ENCODE assay signal across 22 mouse cellular contexts in the genomic region with DNA sequence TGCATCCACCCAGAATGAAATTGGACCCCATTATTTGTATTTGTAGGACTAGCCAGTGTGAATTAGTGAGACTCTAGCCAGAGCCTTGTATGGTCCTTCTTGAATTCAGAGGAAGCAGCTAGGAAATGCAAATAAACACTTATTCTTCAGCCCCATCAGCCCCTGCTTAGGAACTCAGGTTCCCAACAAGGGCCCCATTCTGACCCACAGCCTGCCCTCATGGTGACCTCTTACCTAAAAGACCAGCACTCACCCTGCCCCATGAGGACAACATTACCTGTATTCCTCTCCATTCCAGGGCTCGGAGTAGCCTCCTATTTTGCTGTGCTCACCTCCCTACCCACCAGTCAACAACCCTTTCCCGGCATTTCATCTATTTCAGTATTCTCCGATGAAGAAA.
DNase-seq lines count a peak whose midpoint lies in the region; ATAC-seq and TF ChIP-seq lines count a peak whose summit lies in the region.
"Had no signal": no experiment of that assay in that cellular context is flagged by ENCODE, and none has a peak within 500 bp of the region (broad histone marks: within the 10 kb centered on the region; RNA-seq: fewer than 3 reads in every experiment).

No protein-coding gene starts in this region.

- no peak overlapping the region for H3K4me2 ChIP-seq in hindbrain, embryonic 13.5 days
- H3K4me2 ChIP-seq in hindbrain, embryonic 11.5 days (replicated peaks; ENCODE audit: low read depth, low read length) = no peak overlapping the region
- no peak overlapping the region for H3K4me2 ChIP-seq in midbrain, embryonic 11.5 days
- H3K4me2 ChIP-seq in midbrain, embryonic 15.5 days = no peak overlapping the region
- no peak overlapping the region for H3K4me2 ChIP-seq in midbrain, embryonic 16.5 days (ENCODE audit: low read length)
- no peak overlapping the region for H3K4me2 ChIP-seq in midbrain, postnatal 0 days (ENCODE audit: low read depth, low read length, poor library complexity, severe bottlenecking)
- H3K4me2 ChIP-seq: embryonic facial prominence, embryonic 13.5 days; embryonic facial prominence, embryonic 15.5 days; forebrain, embryonic 12.5 days had no signal

- no peak overlapping the region for H3K4me3 ChIP-seq in hindbrain, embryonic 13.5 days
- no peak overlapping the region for H3K4me3 ChIP-seq in hindbrain, embryonic 11.5 days (ENCODE audit: low read depth, low read length)
- H3K4me3 ChIP-seq in midbrain, embryonic 11.5 days (ENCODE audit: low read depth, low read length) = no peak overlapping the region
- no peak overlapping the region for H3K4me3 ChIP-seq in midbrain, embryonic 15.5 days
- H3K4me3 ChIP-seq in midbrain, embryonic 16.5 days (ENCODE audit: low read depth, low read length) = no peak overlapping the region
- H3K4me3 ChIP-seq in midbrain, postnatal 0 days (ENCODE audit: low read depth, low read length) = no peak overlapping the region
- H3K4me3 ChIP-seq: embryonic facial prominence, embryonic 13.5 days; embryonic facial prominence, embryonic 15.5 days; erythroblast, embryonic 14.5 days; forebrain, embryonic 10.5 days; forebrain, embryonic 12.5 days had no signal

- 68% methylated on average over 3 of the region's 3 CpGs for WGBS in hindbrain, embryonic 13.5 days
- 78% methylated on average over 3 of the region's 3 CpGs for WGBS in hindbrain, embryonic 11.5 days
- 82% methylated on average over 3 of the region's 3 CpGs for WGBS in midbrain, embryonic 11.5 days
- 82% methylated on average over 3 of the region's 3 CpGs for WGBS in midbrain, embryonic 15.5 days
- WGBS in midbrain, embryonic 16.5 days = 75% methylated on average over 3 of the region's 3 CpGs
- 68% methylated on average over 3 of the region's 3 CpGs for WGBS in midbrain, postnatal 0 days

- ATAC-seq in hindbrain, embryonic 13.5 days (ENCODE audit: low FRiP score) = no peak
- ATAC-seq in hindbrain, embryonic 11.5 days (ENCODE audit: low FRiP score) = no peak
- ATAC-seq in midbrain, embryonic 11.5 days (ENCODE audit: low FRiP score) = no peak
- no peak for ATAC-seq in midbrain, embryonic 15.5 days (replicated peaks)
- ATAC-seq in midbrain, embryonic 16.5 days = no peak
- no peak for ATAC-seq in midbrain, postnatal 0 days (ENCODE audit: low FRiP score)
- ATAC-seq: forebrain, embryonic 14.5 days had no signal

- no peak overlapping the region for H3K9ac ChIP-seq in hindbrain, embryonic 13.5 days
- no peak overlapping the region for H3K9ac ChIP-seq in hindbrain, embryonic 11.5 days (ENCODE audit: low read depth, low read length)
- no peak overlapping the region for H3K9ac ChIP-seq in midbrain, embryonic 11.5 days (ENCODE audit: low read length)
- H3K9ac ChIP-seq in midbrain, embryonic 15.5 days = no peak overlapping the region
- H3K9ac ChIP-seq in midbrain, embryonic 16.5 days (ENCODE audit: low read depth, low read length) = no peak overlapping the region
- no peak overlapping the region for H3K9ac ChIP-seq in midbrain, postnatal 0 days (replicated peaks; ENCODE audit: low read length, poor library complexity, severe bottlenecking)
- H3K9ac ChIP-seq: embryonic facial prominence, embryonic 13.5 days; embryonic facial prominence, embryonic 15.5 days; forebrain, embryonic 12.5 days had no signal

- no peak for TF ChIP-seq CTCF in midbrain, postnatal 0 days (IDR thresholded peaks at IDR 0.05)

- H3K27ac ChIP-seq in hindbrain, embryonic 13.5 days = 0 out of 2 replicates have a peak overlapping the region, but pooled peaks have one; percentile 4
- H3K27ac ChIP-seq in hindbrain, embryonic 11.5 days (ENCODE audit: low read depth, low read length) = no peak overlapping the region
- no peak overlapping the region for H3K27ac ChIP-seq in midbrain, embryonic 11.5 days (ENCODE audit: low read depth, low read length)
- H3K27ac ChIP-seq in midbrain, embryonic 15.5 days = no peak overlapping the region
- 0 out of 2 replicates have a peak overlapping the region, but pooled peaks have one; percentile 19 for H3K27ac ChIP-seq in midbrain, embryonic 16.5 days (ENCODE audit: low read length)
- H3K27ac ChIP-seq in midbrain, postnatal 0 days (ENCODE audit: low read depth, low read length) = no peak overlapping the region
- H3K27ac ChIP-seq: embryonic facial prominence, embryonic 13.5 days; embryonic facial prominence, embryonic 15.5 days; forebrain, embryonic 10.5 days; forebrain, embryonic 12.5 days had no signal

- no peak for DNase-seq in hindbrain, embryonic 11.5 days (ENCODE audit: low spot score)
- DNase-seq in midbrain, embryonic 11.5 days (ENCODE audit: low spot score, missing footprints) = peak; percentile 77
- DNase-seq in midbrain, postnatal 0 days (ENCODE audit: low spot score) = no peak
- DNase-seq: adrenal gland, adult 2 months; adrenal gland, postnatal 10 days; adrenal gland, postnatal 25 days; cerebellum, adult 11 months; cerebellum, adult 18-20 months; cerebellum, adult 8-10 months; cerebellum, adult 9-11 months; cerebellum, postnatal 14 days; cerebellum, postnatal 36 days; embryo, embryonic 11 days had no signal

- H3K9me3 ChIP-seq in hindbrain, embryonic 13.5 days = no peaks in the 10 kb centered on the region
- H3K9me3 ChIP-seq in hindbrain, embryonic 11.5 days (ENCODE audit: control insufficient read depth, low read length) = no peaks in the 10 kb centered on the region
- H3K9me3 ChIP-seq in midbrain, embryonic 11.5 days (ENCODE audit: control insufficient read depth, low read length) = no peaks in the 10 kb centered on the region
- no peaks in the 10 kb centered on the region for H3K9me3 ChIP-seq in midbrain, embryonic 15.5 days
- no peaks in the 10 kb centered on the region for H3K9me3 ChIP-seq in midbrain, embryonic 16.5 days (replicated peaks; ENCODE audit: control insufficient read depth, low read length, poor library complexity, severe bottlenecking)
- H3K9me3 ChIP-seq in midbrain, postnatal 0 days (ENCODE audit: low read length) = no peaks in the 10 kb centered on the region
- H3K9me3 ChIP-seq: embryonic facial prominence, embryonic 13.5 days; embryonic facial prominence, embryonic 15.5 days; forebrain, embryonic 10.5 days; forebrain, embryonic 12.5 days had no signal

- H3K4me1 ChIP-seq in hindbrain, embryonic 13.5 days (replicated peaks) = no peaks in the 10 kb centered on the region; the same call in 1 of the 2 replicates
- H3K4me1 ChIP-seq in hindbrain, embryonic 11.5 days (replicated peaks; ENCODE audit: control insufficient read depth, insufficient read depth, low read length) = no peaks in the 10 kb centered on the region
- H3K4me1 ChIP-seq in midbrain, embryonic 11.5 days (ENCODE audit: control insufficient read depth, insufficient read depth, low read length) = no peaks in the 10 kb centered on the region
- no peaks in the 10 kb centered on the region for H3K4me1 ChIP-seq in midbrain, embryonic 15.5 days
- no peaks in the 10 kb centered on the region; the same call in 1 of the 2 replicates for H3K4me1 ChIP-seq in midbrain, embryonic 16.5 days (ENCODE audit: control insufficient read depth, insufficient read depth, low read length)
- H3K4me1 ChIP-seq in midbrain, postnatal 0 days (ENCODE audit: insufficient read depth, low read length) = no peaks in the 10 kb centered on the region
- H3K4me1 ChIP-seq: embryonic facial prominence, embryonic 13.5 days; embryonic facial prominence, embryonic 15.5 days; forebrain, embryonic 10.5 days; forebrain, embryonic 12.5 days had no signal

- H3K36me3 ChIP-seq in hindbrain, embryonic 13.5 days = no peaks in the 10 kb centered on the region
- H3K36me3 ChIP-seq in hindbrain, embryonic 11.5 days (ENCODE audit: control insufficient read depth, insufficient read depth, low read length) = no peaks in the 10 kb centered on the region
- no peaks in the 10 kb centered on the region for H3K36me3 ChIP-seq in midbrain, embryonic 11.5 days (ENCODE audit: control insufficient read depth, insufficient read depth, low read length)
- H3K36me3 ChIP-seq in midbrain, embryonic 15.5 days (replicated peaks) = no peaks in the 10 kb centered on the region
- no peaks in the 10 kb centered on the region for H3K36me3 ChIP-seq in midbrain, embryonic 16.5 days (ENCODE audit: control insufficient read depth, insufficient read depth, low read length)
- no peaks in the 10 kb centered on the region for H3K36me3 ChIP-seq in midbrain, postnatal 0 days (ENCODE audit: insufficient read depth, low read length)
- H3K36me3 ChIP-seq: embryonic facial prominence, embryonic 13.5 days; embryonic facial prominence, embryonic 15.5 days; forebrain, embryonic 10.5 days; forebrain, embryonic 12.5 days had no signal

- H3K27me3 ChIP-seq in hindbrain, embryonic 13.5 days = no peaks in the 10 kb centered on the region
- no peaks in the 10 kb centered on the region for H3K27me3 ChIP-seq in hindbrain, embryonic 11.5 days (ENCODE audit: control insufficient read depth, insufficient read depth, low read length)
- H3K27me3 ChIP-seq in midbrain, embryonic 11.5 days (ENCODE audit: control insufficient read depth, insufficient read depth, low read length) = no peaks in the 10 kb centered on the region
- H3K27me3 ChIP-seq in midbrain, embryonic 15.5 days (replicated peaks) = no peaks in the 10 kb centered on the region
- no peaks in the 10 kb centered on the region for H3K27me3 ChIP-seq in midbrain, embryonic 16.5 days (ENCODE audit: control insufficient read depth, insufficient read depth, low read depth, low read length)
- no peaks in the 10 kb centered on the region for H3K27me3 ChIP-seq in midbrain, postnatal 0 days (ENCODE audit: insufficient read depth, low read length)
- H3K27me3 ChIP-seq: embryonic facial prominence, embryonic 13.5 days; embryonic facial prominence, embryonic 15.5 days; forebrain, embryonic 12.5 days had no signal

Comparison
In these comparisons a context has a peak if more than half of its experiments do, and no peak if none do; other contexts are left out.
1. H3K27ac ChIP-seq: peak in hindbrain, embryonic 13.5 days (single experiment) and midbrain, embryonic 16.5 days (single experiment); none in hindbrain, embryonic 11.5 days (single experiment), midbrain, embryonic 11.5 days (single experiment), midbrain, embryonic 15.5 days (single experiment) and midbrain, postnatal 0 days (single experiment).